Mouse (Mus musculus): Measurements from ENCODE around the gene Rinl. TPM values are rescaled to one million over a fixed set of nuclear protein-coding genes. Genes with fewer than 3 reads are reported as not detected.

The Rinl gene
- polyA plus RNA-seq (2012; rRNA removed): 1.1 and 1.6 TPM in 2 replicates

- no peak within 1 kb of the TSS for H3K4me3 ChIP-seq (ENCODE audit: control insufficient read depth, low read depth, low read length)
- no peaks in the 10 kb centered on the region; the same call in 1 of the 2 replicates for H3K4me1 ChIP-seq (ENCODE audit: control insufficient read depth, insufficient read depth, low read length)
- H3K27me3 ChIP-seq (ENCODE audit: control insufficient read depth, insufficient read depth, low read length): no peaks in the 10 kb centered on the region
- H3K27ac ChIP-seq (ENCODE audit: control insufficient read depth, insufficient read depth, low read depth, low read length): no peak within 1 kb of the TSS
- TF ChIP-seq POLR2A (IDR thresholded peaks at IDR 0.05; ENCODE audit: control insufficient read depth, low read depth, low read length) (no peak), CTCF (IDR thresholded peaks at IDR 0.05; ENCODE audit: control insufficient read depth, insufficient read depth, insufficient replicate concordance, low read depth, low read length) (no peak)
- H3K36me3 ChIP-seq (ENCODE audit: control insufficient read depth, insufficient read depth, low read length): no peaks in the 10 kb centered on the region; the same call in 1 of the 2 replicates
These were observed at the start of gene Rinl for GRCm38 (mm10) chr7:28788307-28789195. Rinl (plus strand) TSS chr7:28788969.

GRCm38 (mm10) chr7:28739829-28740228 is 48.9 kb upstream of the Rinl start:
- no peaks in the 10 kb centered on the region for H3K27me3 ChIP-seq (ENCODE audit: control insufficient read depth, insufficient read depth, low read length)
- TF ChIP-seq POLR2A (IDR thresholded peaks at IDR 0.05; ENCODE audit: control insufficient read depth, low read depth, low read length): no peak
- no peaks in the 10 kb centered on the region for H3K36me3 ChIP-seq (ENCODE audit: control insufficient read depth, insufficient read depth, low read length)
- H3K27ac ChIP-seq (ENCODE audit: control insufficient read depth, insufficient read depth, low read depth, low read length): no peak overlapping the region
- peaks cover 14% of the 10 kb centered on the region for H3K4me1 ChIP-seq (ENCODE audit: control insufficient read depth, insufficient read depth, low read length)
- peak overlapping the region; percentile 63 for H3K4me3 ChIP-seq (ENCODE audit: control insufficient read depth, low read depth, low read length)

- H3K27me3 ChIP-seq (ENCODE audit: control insufficient read depth, insufficient read depth, low read length): no peaks in the 10 kb centered on the region
- TF ChIP-seq POLR2A (IDR thresholded peaks at IDR 0.05; ENCODE audit: control insufficient read depth, low read depth, low read length) (no peak), CTCF (IDR thresholded peaks at IDR 0.05; ENCODE audit: control insufficient read depth, insufficient read depth, insufficient replicate concordance, low read depth, low read length) (no peak)
- H3K36me3 ChIP-seq (ENCODE audit: control insufficient read depth, insufficient read depth, low read length): no peaks in the 10 kb centered on the region
- peaks cover 9% of the 10 kb centered on the region for H3K4me1 ChIP-seq (ENCODE audit: control insufficient read depth, insufficient read depth, low read length)
- H3K4me3 ChIP-seq (ENCODE audit: control insufficient read depth, low read depth, low read length): peak overlapping the region; percentile 100
- H3K27ac ChIP-seq (ENCODE audit: control insufficient read depth, insufficient read depth, low read depth, low read length): peak overlapping the region; percentile 99
These were observed 47.8 kb upstream of the Rinl start for GRCm38 (mm10) chr7:28740949-28741348.

- Histone ChIP-seq H3K36me3 (ENCODE audit: control insufficient read depth, insufficient read depth, low read length) (no peaks in the 10 kb centered on the region), H3K27me3 (ENCODE audit: control insufficient read depth, insufficient read depth, low read length) (no peaks in the 10 kb centered on the region), H3K4me1 (ENCODE audit: control insufficient read depth, insufficient read depth, low read length) (peaks cover 9% of the 10 kb centered on the region), H3K27ac (ENCODE audit: control insufficient read depth, insufficient read depth, low read depth, low read length) (peak overlapping the region; percentile 99), H3K4me3 (ENCODE audit: control insufficient read depth, low read depth, low read length) (peak overlapping the region; percentile 100)
- TF ChIP-seq POLR2A (IDR thresholded peaks at IDR 0.05; ENCODE audit: control insufficient read depth, low read depth, low read length) (no peak), CTCF (IDR thresholded peaks at IDR 0.05; ENCODE audit: control insufficient read depth, insufficient read depth, insufficient replicate concordance, low read depth, low read length) (no peak)
These were observed 47.4 kb upstream of the Rinl start for GRCm38 (mm10) chr7:28741368-28741708.

- Histone ChIP-seq H3K4me1 (ENCODE audit: control insufficient read depth, insufficient read depth, low read length) (peaks cover 9% of the 10 kb centered on the region), H3K36me3 (ENCODE audit: control insufficient read depth, insufficient read depth, low read length) (no peaks in the 10 kb centered on the region)
These were observed 46.9 kb upstream of the Rinl start, which contains the start of the genes Mrps12 and Sars2 for GRCm38 (mm10) chr7:28741709-28742438. Mrps12 (minus strand) TSS chr7:28741820. Sars2 (plus strand) TSS chr7:28741992.

GRCm38 (mm10) chr7:28749935-28750334 is 38.8 kb upstream of the Rinl start:
- H3K27ac ChIP-seq (ENCODE audit: control insufficient read depth, insufficient read depth, low read depth, low read length): no peak overlapping the region
- H3K4me1 ChIP-seq (ENCODE audit: control insufficient read depth, insufficient read depth, low read length): peaks cover 10% of the 10 kb centered on the region
- no peak overlapping the region for H3K4me3 ChIP-seq (ENCODE audit: control insufficient read depth, low read depth, low read length)
- no peaks in the 10 kb centered on the region for H3K27me3 ChIP-seq (ENCODE audit: control insufficient read depth, insufficient read depth, low read length)
- TF ChIP-seq CTCF (IDR thresholded peaks at IDR 0.05; ENCODE audit: control insufficient read depth, insufficient read depth, insufficient replicate concordance, low read depth, low read length) (no peak), POLR2A (IDR thresholded peaks at IDR 0.05; ENCODE audit: control insufficient read depth, low read depth, low read length) (no peak)
- H3K36me3 ChIP-seq (ENCODE audit: control insufficient read depth, insufficient read depth, low read length): no peaks in the 10 kb centered on the region

More at GRCm38 (mm10) chr7:28741709-28742438, 46.9 kb upstream of the Rinl start, which contains the start of the genes Mrps12 and Sars2:
- Histone ChIP-seq H3K27ac (ENCODE audit: control insufficient read depth, insufficient read depth, low read depth, low read length) (peak within 1 kb of the TSS; percentile 99), H3K27me3 (ENCODE audit: control insufficient read depth, insufficient read depth, low read length) (no peaks in the 10 kb centered on the region), H3K4me3 (ENCODE audit: control insufficient read depth, low read depth, low read length) (peak within 1 kb of the TSS; percentile 100)
- TF ChIP-seq POLR2A (IDR thresholded peaks at IDR 0.05; ENCODE audit: control insufficient read depth, low read depth, low read length) (peak; percentile 82; the same call in 1 of the 2 replicates), CTCF (IDR thresholded peaks at IDR 0.05; ENCODE audit: control insufficient read depth, insufficient read depth, insufficient replicate concordance, low read depth, low read length) (peak; percentile 66; the same call in 1 of the 2 replicates)

- H3K4me1 ChIP-seq (ENCODE audit: control insufficient read depth, insufficient read depth, low read length): peaks cover 12% of the 10 kb centered on the region
- no peaks in the 10 kb centered on the region for H3K27me3 ChIP-seq (ENCODE audit: control insufficient read depth, insufficient read depth, low read length)
- no peak within 1 kb of the TSS for H3K4me3 ChIP-seq (ENCODE audit: control insufficient read depth, low read depth, low read length)
- TF ChIP-seq CTCF (IDR thresholded peaks at IDR 0.05; ENCODE audit: control insufficient read depth, insufficient read depth, insufficient replicate concordance, low read depth, low read length): no peak
- TF ChIP-seq POLR2A (IDR thresholded peaks at IDR 0.05; ENCODE audit: control insufficient read depth, low read depth, low read length): no peak
- H3K27ac ChIP-seq (ENCODE audit: control insufficient read depth, insufficient read depth, low read depth, low read length): no peak within 1 kb of the TSS
- no peaks in the 10 kb centered on the region for H3K36me3 ChIP-seq (ENCODE audit: control insufficient read depth, insufficient read depth, low read length)
These were observed 32.7 kb upstream of the Rinl start, which contains the start of gene Ccer2 for GRCm38 (mm10) chr7:28756079-28756478. Ccer2 (plus strand) TSS chr7:28756174.

Measured in testis, adult 2 months (tissue).